Mouse (Mus musculus) bone marrow, adult 2 months (tissue): Measurements from ENCODE around the gene Gm21970.

Experiments
- CTCF ChIP-seq: fragments of 200-500 bp; IDR thresholded peaks from 2 replicates; pipeline ENCODE4 v1.5.1; 2011; ENCODE audit warnings: low read length, control low read depth; ENCODE audit not compliant: control insufficient read depth, insufficient read depth
- POLR2A ChIP-seq: fragments of 200-500 bp; IDR thresholded peaks from 2 replicates; pipeline ENCODE4 v1.6.1; 2011; ENCODE audit warnings: low read depth, mild to moderate bottlenecking, control low read depth, low read length, borderline replicate concordance; ENCODE audit not compliant: control insufficient read depth

DNA sequence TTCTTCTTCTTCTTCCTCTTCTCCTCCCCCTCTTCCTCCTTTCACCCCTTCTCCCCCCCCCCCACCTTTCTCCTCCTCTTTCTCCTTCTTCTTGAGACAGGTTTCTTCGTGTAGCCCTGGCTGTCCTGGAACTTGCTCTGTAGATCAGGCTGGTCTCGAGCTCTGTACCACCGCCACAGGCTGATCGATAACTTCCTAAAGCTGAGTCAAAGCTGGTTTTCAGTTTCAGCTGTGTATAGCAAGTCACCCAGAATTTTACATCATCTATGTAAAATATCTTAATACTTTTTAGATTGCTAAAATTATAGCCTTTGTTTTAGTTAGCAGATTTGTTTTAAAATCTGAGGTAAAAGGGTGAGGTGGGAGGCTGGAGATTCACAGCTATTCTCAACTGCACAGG, 53.3 kb downstream of the Gm21970 start:
- TF ChIP-seq CTCF, result no peak
- TF ChIP-seq POLR2A, result no peak
